Mouse (Mus musculus): ENCODE data around the gene Gjc1. TPM values are rescaled to one million over a fixed set of nuclear protein-coding genes. Genes with fewer than 3 reads are reported as not detected.
A peak's percentile ranks its signal among the peaks of the same experiment; 100 is the strongest.

Gjc1 gene
- polyA plus RNA-seq, 1 experiment from 2014 or later: 63.7 TPM

DNA sequence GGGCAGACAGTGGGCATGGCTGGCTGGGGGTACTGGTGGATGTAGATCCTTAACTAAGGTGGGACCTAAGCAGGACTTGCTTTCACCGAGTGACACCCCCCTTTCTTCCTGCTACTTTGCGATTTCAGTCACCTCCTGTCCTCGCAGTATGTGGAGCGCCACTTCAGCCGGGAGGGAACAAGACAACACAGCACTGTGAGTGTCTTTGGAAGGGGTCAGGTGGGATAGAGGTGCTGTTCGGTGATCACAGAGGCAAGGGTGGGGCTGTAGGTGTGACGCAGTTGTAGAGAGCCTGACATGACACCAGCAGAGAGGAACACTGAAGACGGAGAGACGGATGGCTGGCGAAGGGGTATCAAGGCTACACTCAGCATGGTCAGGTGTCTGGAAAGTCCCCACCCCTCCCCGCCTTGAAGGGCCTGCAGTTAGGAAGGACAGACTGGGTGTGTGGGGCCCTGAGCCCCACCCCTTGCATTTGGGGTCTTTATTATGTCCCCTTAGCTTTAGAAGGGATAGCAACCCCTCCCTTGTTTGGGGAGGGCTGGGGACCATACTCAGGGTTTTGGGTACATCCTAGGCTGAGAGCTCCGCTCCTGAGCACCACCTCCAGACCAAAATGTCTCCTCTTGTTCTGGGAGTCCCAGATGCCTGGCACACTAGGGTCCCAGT lies 49.4 kb downstream of the Gjc1 start:
- Histone ChIP-seq H3K27ac (no peak overlapping the region), H3K4me1 (peaks cover 43% of the 10 kb centered on the region), H3K9ac (no peak overlapping the region), H3K9me3 (replicated peaks) (no peaks in the 10 kb centered on the region), H3K4me2 (no peak overlapping the region), H3K4me3 (replicated peaks) (no peak overlapping the region), H3K27me3 (peaks cover 10% of the 10 kb centered on the region; the same call in 1 of the 2 replicates), H3K36me3 (no peaks in the 10 kb centered on the region)
- WGBS: 73% methylated on average over 12 of the region's 12 CpGs
- no peak for ATAC-seq (replicated peaks; ENCODE audit: low FRiP score)

DNA sequence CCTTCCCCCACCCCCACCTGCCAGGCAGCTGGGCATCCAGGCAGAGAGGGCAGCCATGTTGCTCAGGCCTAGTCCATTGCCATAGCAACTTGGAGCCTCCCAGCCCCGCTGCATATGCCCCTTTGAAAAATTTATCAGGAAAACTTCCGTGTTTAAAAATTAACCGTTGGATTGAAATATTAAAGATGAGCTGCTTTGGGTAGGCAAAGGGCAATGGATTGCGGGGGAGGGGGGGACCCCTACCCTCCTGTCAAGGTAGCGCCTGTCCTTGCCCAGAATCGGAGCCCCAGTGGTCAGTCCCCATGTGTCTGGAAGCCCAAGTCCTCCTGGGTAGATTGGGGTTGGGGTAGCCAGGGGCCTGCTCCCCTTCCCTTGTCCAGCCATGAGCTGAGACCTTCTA lies 50.4 kb downstream of the Gjc1 start:
- peaks cover 38% of the 10 kb centered on the region for H3K4me1 ChIP-seq
- H3K4me3 ChIP-seq (replicated peaks): no peak overlapping the region
- ATAC-seq (replicated peaks; ENCODE audit: low FRiP score): no peak
- no peak overlapping the region for H3K4me2 ChIP-seq
- no peak overlapping the region for H3K9ac ChIP-seq
- peaks cover 14% of the 10 kb centered on the region; the same call in 1 of the 2 replicates for H3K27me3 ChIP-seq
- H3K9me3 ChIP-seq (replicated peaks): no peaks in the 10 kb centered on the region
- WGBS: 88% methylated on average over 6 of the region's 6 CpGs
- no peaks in the 10 kb centered on the region for H3K36me3 ChIP-seq
- H3K27ac ChIP-seq: no peak overlapping the region

DNA sequence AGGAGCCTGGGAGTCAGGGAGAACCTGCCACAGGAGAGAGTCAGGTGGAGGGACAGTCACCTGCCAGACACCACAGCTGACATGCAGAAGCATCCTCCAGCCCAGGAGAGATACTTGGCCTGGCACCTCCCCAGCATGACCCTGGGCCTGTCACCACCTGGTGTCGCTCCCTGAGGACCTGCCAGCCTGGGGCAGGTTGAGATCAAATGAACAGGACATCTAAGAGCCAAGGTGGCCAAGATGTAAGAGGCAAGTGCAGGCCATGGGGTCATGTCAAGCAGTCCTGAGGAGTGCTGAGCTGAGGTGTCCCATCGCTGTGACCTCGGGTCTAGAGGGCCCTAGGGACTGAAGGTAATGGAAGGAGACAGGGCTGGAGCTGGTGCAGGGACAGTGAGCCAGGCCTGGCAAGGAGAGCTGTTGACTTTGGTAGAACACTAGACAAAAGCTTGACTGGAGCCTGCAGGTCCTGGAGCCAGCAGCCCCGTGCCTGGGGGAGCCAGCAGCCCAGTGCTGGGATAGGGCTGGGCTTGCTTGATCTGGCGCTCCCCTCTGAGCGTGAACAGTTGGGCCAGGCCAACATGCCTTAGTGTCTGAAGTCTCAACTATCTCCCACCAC lies 52.3 kb downstream of the Gjc1 start:
- no peak for ATAC-seq (replicated peaks; ENCODE audit: low FRiP score)
- 71% methylated on average over 6 of the region's 6 CpGs for WGBS
- no peak overlapping the region for H3K9ac ChIP-seq
- H3K36me3 ChIP-seq: no peaks in the 10 kb centered on the region
- peaks cover 23% of the 10 kb centered on the region for H3K27me3 ChIP-seq
- H3K9me3 ChIP-seq (replicated peaks): no peaks in the 10 kb centered on the region
- H3K27ac ChIP-seq: no peak overlapping the region
- peaks cover 45% of the 10 kb centered on the region for H3K4me1 ChIP-seq
- no peak overlapping the region for H3K4me2 ChIP-seq
- no peak overlapping the region for H3K4me3 ChIP-seq (replicated peaks)

DNA sequence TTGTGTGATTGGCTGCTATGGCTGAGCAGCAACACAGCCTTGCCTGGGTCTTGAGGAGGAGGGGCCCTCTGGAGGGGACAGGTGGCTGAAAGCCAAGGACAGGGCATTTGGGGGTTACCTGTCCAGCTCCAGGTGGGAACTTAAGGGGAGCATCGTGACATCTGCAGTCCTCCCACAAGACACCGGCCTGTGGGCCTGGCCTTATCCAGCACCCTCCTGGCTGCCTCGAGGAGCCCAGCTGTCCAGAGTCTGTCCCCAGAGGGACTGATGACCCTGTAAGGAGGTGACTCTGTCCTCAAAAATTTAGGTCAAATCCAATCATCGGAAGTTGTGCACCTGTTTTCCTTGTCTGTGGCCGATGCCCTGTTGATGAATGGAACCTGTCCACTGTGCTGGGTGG lies 54.1 kb downstream of the Gjc1 start:
- Histone ChIP-seq H3K36me3 (no peaks in the 10 kb centered on the region), H3K4me1 (peaks cover 39% of the 10 kb centered on the region), H3K4me3 (replicated peaks) (no peak overlapping the region), H3K9ac (no peak overlapping the region), H3K27me3 (peaks cover 31% of the 10 kb centered on the region), H3K9me3 (replicated peaks) (no peaks in the 10 kb centered on the region), H3K4me2 (no peak overlapping the region), H3K27ac (no peak overlapping the region)
- no peak for ATAC-seq (replicated peaks; ENCODE audit: low FRiP score)
- 76% methylated on average over 5 of the region's 5 CpGs for WGBS

DNA sequence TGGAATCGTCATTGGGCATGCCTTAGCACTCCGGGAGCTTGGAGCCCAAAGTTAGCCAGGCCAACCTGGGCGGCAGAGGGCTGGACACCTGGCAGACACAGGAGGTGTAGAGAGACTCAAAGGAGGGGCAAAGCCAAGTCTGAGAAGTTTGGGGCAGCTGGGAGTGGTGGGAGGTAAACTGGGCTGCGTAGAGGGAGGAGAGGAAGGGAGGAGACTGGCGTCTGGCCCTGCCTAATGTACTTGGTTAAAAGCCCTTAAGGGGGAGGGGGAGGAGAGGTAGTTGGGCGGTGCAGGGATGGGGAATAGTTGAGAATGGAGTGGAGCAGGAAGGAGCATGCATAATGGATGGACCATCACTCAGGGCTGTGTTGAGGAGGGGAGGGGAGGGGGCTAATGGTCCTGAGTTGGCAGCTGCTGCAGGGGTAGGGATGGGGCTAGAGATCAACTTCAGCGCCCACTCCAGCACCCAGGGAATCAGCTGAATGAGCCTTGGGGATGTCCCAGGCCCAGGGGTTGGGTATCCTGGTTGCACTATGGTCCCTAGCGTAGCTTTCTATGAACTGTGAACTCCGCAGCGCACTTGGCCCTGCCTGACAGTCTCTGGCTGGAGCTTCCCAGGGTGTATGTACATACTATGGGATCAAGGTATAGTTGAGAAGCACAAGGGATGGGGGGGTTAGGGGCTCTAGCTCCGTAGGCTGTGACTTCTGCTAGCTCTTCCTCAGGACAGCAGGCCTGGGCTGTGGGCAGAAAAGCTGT lies 56.3 kb downstream of the Gjc1 start:
- 61% methylated on average over 11 of the region's 11 CpGs for WGBS
- ATAC-seq (replicated peaks; ENCODE audit: low FRiP score): no peak
- H3K36me3 ChIP-seq: no peaks in the 10 kb centered on the region

DNA sequence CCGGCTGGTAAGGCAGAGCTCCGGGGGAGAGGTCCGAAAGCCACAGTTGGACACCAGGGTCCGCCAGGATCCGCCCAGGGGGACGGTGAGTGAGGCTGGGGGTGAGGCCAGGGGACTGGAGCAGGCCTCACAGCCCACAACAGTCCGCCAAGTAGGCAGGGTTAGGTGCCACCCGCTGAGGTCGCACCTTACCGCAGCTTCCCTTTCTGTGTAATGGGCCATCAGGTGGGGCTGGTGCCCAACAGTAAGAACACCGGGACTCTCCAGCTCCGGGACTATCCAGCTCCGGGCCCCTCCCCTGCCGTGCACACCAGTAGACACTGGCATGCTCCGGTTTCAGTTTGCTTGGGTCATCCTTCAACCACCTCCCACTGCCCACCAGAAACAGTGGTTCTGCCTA lies 57.3 kb downstream of the Gjc1 start:
- peak overlapping the region; percentile 47; the same call in 1 of the 2 replicates for H3K9ac ChIP-seq
- 9% methylated on average over 15 of the region's 15 CpGs for WGBS
- no peaks in the 10 kb centered on the region for H3K36me3 ChIP-seq
- H3K4me2 ChIP-seq: peak overlapping the region; percentile 90
- H3K4me1 ChIP-seq: peaks cover 23% of the 10 kb centered on the region
- peaks cover 39% of the 10 kb centered on the region for H3K27me3 ChIP-seq
- H3K4me3 ChIP-seq (replicated peaks): peak overlapping the region; percentile 50
- ATAC-seq (replicated peaks; ENCODE audit: low FRiP score): 0 out of 2 replicates have a peak, but pooled peaks have one; percentile 14
- no peaks in the 10 kb centered on the region for H3K9me3 ChIP-seq (replicated peaks)
- H3K27ac ChIP-seq: no peak overlapping the region

More for the DNA sequence above, 56.3 kb downstream of the Gjc1 start:
- Histone ChIP-seq H3K9me3 (replicated peaks) (no peaks in the 10 kb centered on the region), H3K4me2 (no peak overlapping the region), H3K27ac (no peak overlapping the region), H3K4me3 (replicated peaks) (no peak overlapping the region), H3K9ac (no peak overlapping the region), H3K27me3 (peaks cover 39% of the 10 kb centered on the region), H3K4me1 (peaks cover 23% of the 10 kb centered on the region)

DNA sequence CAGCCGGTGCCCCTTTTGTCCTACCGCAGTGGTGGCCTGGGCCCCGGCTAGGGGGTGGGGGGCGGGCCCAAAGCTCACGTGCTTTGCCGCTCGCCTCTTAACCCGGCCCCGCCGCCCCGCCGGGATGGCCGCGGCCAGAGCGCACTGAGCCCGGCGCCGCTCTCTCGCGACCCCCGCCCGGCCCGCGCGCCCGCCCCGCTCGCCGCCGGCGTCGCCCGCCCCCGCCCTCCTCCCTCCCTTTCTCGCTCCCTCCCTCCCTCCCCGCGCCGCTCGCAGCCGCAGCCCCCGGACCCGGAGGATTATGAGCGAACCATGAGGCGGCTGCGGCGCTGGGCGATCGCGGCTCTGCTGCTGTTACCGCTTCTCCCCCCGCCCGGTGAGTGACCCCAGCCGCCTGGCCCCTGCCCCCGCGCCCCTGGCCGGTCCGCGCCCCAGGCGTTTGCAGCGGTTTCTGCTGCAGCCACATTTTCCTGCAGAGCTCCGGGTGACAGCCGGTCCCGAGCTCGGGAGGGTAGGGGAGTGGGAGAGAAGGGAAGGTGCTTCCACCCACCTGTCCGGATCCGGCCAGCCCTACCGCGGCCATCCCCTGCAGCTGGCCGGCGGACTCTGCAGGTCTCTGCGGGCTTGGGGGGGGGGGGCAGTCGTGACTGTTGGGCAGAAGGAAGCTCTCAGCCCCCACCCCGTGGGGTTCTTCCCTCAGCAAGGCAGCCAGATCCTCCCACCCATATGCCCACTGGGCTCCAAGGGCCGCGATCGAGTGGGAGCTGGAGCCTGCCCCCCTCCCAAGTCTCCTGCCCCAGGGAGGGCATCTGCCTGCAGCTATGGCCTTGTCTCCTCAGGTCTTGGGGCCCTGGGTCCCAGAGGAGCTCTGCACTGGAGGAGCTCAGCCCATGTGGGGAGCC lies 57.9 kb downstream of the Gjc1 start, which contains the start of gene Adam11:
Adam11 (plus strand) TSS at position 131 of the 902 bp plus-strand sequence.
- WGBS: under 1% methylated on average over 58 of the region's 76 CpGs
- Histone ChIP-seq H3K36me3 (no peaks in the 10 kb centered on the region), H3K9ac (peak within 1 kb of the TSS; percentile 47), H3K27ac (no peak within 1 kb of the TSS), H3K4me2 (peak within 1 kb of the TSS; percentile 90), H3K4me3 (replicated peaks) (peak within 1 kb of the TSS; percentile 50), H3K4me1 (peaks cover 23% of the 10 kb centered on the region), H3K9me3 (replicated peaks) (no peaks in the 10 kb centered on the region), H3K27me3 (peaks cover 39% of the 10 kb centered on the region)
- peak; percentile 57 for ATAC-seq (replicated peaks; ENCODE audit: low FRiP score)

DNA sequence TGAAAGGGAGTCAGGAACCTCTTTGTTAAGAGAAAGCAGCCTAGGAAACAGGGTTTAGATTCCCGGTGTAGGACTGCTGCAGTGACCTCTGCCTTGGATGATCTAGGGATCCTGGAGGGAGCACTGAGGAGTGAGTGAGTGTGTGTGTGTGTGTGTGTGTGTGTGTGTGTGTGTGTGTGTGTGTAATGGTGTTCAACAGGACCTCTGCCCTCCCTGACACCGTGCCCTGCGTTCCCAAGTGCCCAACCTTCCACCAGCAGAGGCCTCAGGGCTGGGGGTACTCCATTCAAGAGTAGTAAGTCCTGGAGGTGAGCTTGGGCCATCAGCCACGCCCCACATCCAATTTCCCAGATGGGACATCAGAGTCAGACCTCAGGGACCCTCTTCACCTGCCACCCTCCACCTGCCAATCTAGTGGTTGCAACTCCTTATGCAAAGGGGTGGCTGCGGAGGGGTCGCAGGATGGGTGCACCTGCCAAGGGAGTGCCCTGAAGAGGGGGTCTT lies 58.6 kb downstream of the Gjc1 start:
- Histone ChIP-seq H3K4me1 (peaks cover 23% of the 10 kb centered on the region), H3K4me3 (replicated peaks) (peak overlapping the region; percentile 50), H3K9me3 (replicated peaks) (no peaks in the 10 kb centered on the region), H3K27ac (no peak overlapping the region), H3K27me3 (peaks cover 39% of the 10 kb centered on the region), H3K36me3 (no peaks in the 10 kb centered on the region), H3K9ac (peak overlapping the region; percentile 47; the same call in 1 of the 2 replicates), H3K4me2 (peak overlapping the region; percentile 90)
- WGBS: 24% methylated on average over 6 of the region's 6 CpGs
- ATAC-seq (replicated peaks; ENCODE audit: low FRiP score): 0 out of 2 replicates have a peak, but pooled peaks have one; percentile 7

DNA sequence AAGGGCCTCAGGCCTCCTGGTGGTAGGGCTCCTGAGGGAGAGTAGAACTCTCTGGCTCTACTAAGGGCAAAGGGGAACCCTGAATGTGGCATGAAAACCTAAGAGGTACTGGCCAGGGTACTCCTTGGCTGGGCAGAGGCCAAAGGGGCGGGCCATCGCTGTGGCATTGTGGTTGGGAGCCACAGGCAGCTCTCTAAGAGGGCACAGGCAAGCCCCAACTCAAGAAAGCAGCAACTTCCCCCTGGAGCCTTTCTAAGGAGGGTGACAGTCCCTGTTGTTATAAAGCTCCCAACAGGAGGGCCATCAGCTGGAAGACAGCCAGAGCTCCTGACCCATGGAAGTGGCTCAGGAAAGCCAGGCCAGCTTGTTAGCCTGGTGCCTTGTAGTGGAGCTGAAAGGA lies 60.5 kb downstream of the Gjc1 start:
- H3K4me2 ChIP-seq: no peak overlapping the region
- ATAC-seq (replicated peaks; ENCODE audit: low FRiP score): no peak
- 85% methylated on average over 2 of the region's 2 CpGs for WGBS
- H3K27me3 ChIP-seq: peaks cover 35% of the 10 kb centered on the region
- H3K9me3 ChIP-seq (replicated peaks): no peaks in the 10 kb centered on the region
- no peak overlapping the region for H3K27ac ChIP-seq
- H3K4me1 ChIP-seq: peaks cover 32% of the 10 kb centered on the region
- no peak overlapping the region for H3K4me3 ChIP-seq (replicated peaks)
- H3K9ac ChIP-seq: no peak overlapping the region
- no peaks in the 10 kb centered on the region for H3K36me3 ChIP-seq

DNA sequence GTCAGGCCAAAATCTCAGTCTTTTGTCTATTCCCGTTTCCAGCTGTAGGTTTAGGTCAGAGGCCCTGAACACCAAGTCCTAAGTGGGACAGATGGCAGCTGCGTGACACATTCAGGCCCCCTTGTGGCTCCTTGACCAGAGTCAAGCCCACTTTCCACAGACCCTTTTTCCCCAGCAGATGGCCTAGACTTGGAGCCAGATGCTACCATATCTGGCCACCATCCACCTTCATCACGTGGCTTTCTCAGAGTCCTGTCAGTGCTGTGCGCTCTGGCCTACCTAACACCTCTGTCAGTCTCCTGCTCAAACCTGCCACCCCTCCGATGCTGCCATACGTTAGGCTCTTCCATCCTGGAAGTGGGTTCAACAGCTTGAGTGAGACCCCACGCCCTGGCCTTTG lies 64.1 kb downstream of the Gjc1 start:
- H3K4me3 ChIP-seq (replicated peaks): no peak overlapping the region
- 75% methylated on average over 7 of the region's 7 CpGs for WGBS
- no peaks in the 10 kb centered on the region for H3K9me3 ChIP-seq (replicated peaks)
- H3K27ac ChIP-seq: no peak overlapping the region
- H3K36me3 ChIP-seq: no peaks in the 10 kb centered on the region
- no peak overlapping the region for H3K9ac ChIP-seq
- no peak overlapping the region for H3K4me2 ChIP-seq
- H3K27me3 ChIP-seq: peaks cover 16% of the 10 kb centered on the region; the same call in 1 of the 2 replicates
- ATAC-seq (replicated peaks; ENCODE audit: low FRiP score): no peak
- peaks cover 15% of the 10 kb centered on the region for H3K4me1 ChIP-seq

DNA sequence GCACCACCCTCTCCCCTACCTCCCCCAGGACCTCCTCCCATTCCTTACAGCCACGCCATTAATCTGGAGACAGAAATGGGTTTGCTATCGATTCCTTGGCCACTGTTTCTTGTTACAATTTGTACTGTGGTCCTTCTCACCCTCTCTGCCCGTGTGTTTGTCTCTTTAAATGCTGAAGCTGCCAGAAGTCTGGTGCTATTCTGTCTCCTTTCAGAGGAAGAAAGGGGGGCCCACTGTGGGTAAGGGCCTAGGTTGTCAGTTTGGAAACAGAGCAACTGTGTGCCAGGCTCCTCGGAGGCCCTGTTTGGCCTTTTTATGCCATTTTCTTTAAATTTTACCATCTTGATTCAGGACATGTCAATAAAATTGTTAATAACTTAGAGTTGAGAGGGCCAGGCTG lies 65.1 kb downstream of the Gjc1 start:
- WGBS: 28% methylated on average over 4 of the region's 4 CpGs
- H3K4me1 ChIP-seq: peaks cover 15% of the 10 kb centered on the region
- no peaks in the 10 kb centered on the region for H3K36me3 ChIP-seq
- peaks cover 8% of the 10 kb centered on the region; the same call in 1 of the 2 replicates for H3K27me3 ChIP-seq
- no peak overlapping the region for H3K9ac ChIP-seq
- no peak overlapping the region for H3K4me3 ChIP-seq (replicated peaks)
- peak overlapping the region; percentile 52 for H3K4me2 ChIP-seq
- ATAC-seq (replicated peaks; ENCODE audit: low FRiP score): no peak
- H3K9me3 ChIP-seq (replicated peaks): no peaks in the 10 kb centered on the region
- peak overlapping the region; percentile 4; the same call in 1 of the 2 replicates for H3K27ac ChIP-seq

Data from kidney, embryonic 15.5 days (tissue).